Mouse (Mus musculus) olfactory bulb, adult 2 months (tissue): ENCODE results near the gene Timm17b.
"Not testable (repeated sequence)": the region's sequence is repeated elsewhere in the genome, so short reads cannot be mapped to it uniquely, and the experiment has no call there.

Experiments used
- CTCF ChIP-seq: fragments of 200-500 bp; IDR thresholded peaks from 2 replicates; pipeline ENCODE4 v1.5.1; 2012; ENCODE audit warnings: low read depth, mild to moderate bottlenecking, low read length, moderate library complexity; ENCODE audit not compliant: insufficient read depth
- POLR2A ChIP-seq: fragments of 200-500 bp; IDR thresholded peaks from 2 replicates; pipeline ENCODE4 v1.6.1; 2012; ENCODE audit warnings: mild to moderate bottlenecking, low read depth, low read length, moderate library complexity; ENCODE audit not compliant: insufficient read depth

DNA sequence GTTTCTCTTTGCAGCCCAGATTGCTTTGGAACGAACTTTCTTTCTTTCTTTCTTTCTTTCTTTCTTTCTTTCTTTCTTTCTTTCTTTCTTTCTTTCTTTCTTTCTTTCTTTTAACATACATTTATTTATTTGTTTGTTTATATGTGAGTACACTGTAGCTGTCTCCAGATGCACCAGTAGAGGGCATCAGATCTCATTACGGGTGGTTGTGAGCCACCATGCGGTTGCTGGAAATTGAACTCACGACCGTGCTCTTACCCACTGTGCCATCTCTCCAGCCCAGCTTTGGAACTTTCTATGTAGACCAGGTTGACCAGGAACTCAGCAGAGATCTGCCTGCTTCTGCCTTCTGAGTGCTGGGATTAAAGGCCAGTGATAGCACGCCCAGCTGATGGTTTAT is 18.8 kb downstream of the Timm17b start:
- not testable (repeated sequence) for TF ChIP-seq CTCF, POLR2A
